Mouse (Mus musculus) bone marrow, adult 2 months (tissue): Measurements from ENCODE around the gene Irf2. TPM values are rescaled to one million over a fixed set of nuclear protein-coding genes. Genes with fewer than 3 reads are reported as not detected.
A peak's percentile ranks its signal among the peaks of the same experiment; 100 is the strongest.

ENCODE experiments used
- H3K27ac ChIP-seq: fragments of 200-500 bp; 2 replicates; pipeline ENCODE4 v1.5.1; 2012; ENCODE audit warnings: low read depth, mild to moderate bottlenecking, control low read depth, inconsistent platforms, low read length; ENCODE audit not compliant: control insufficient read depth, poor library complexity, insufficient read depth
- H3K4me1 ChIP-seq: fragments of 200-500 bp; 2 replicates; pipeline ENCODE4 v1.6.1; 2011; ENCODE audit warnings: low read length; ENCODE audit not compliant: control insufficient read depth, insufficient read depth
- H3K4me3 ChIP-seq: fragments of 200-500 bp; replicated peaks from 2 replicates; pipeline ENCODE3; 2011; ENCODE audit warnings: mild to moderate bottlenecking, low read depth, low read length, control low read depth; ENCODE audit not compliant: control insufficient read depth
- CTCF ChIP-seq: fragments of 200-500 bp; IDR thresholded peaks from 2 replicates; pipeline ENCODE4 v1.5.1; 2011; ENCODE audit warnings: low read length, control low read depth; ENCODE audit not compliant: control insufficient read depth, insufficient read depth
- POLR2A ChIP-seq: fragments of 200-500 bp; IDR thresholded peaks from 2 replicates; pipeline ENCODE4 v1.6.1; 2011; ENCODE audit warnings: low read depth, mild to moderate bottlenecking, control low read depth, low read length, borderline replicate concordance; ENCODE audit not compliant: control insufficient read depth
- WGBS: fragments of 180-500 bp; shearing (Covaris S2); methylation state at CpG from one replicate; pipeline ENCODE4 v1.1.7; 2018; 5-methylcytosine and 5-hydroxymethylcytosine counted together
- polyA plus RNA-seq: library from polyadenylated mRNA; stranded (reverse); fragments of >200 nt; gene quantifications from 2 replicates; pipeline ENCODE4 v1.2.4, GENCODE M21; 2011; ENCODE audit warnings: low replicate concordance; ENCODE audit not compliant: missing spikeins, insufficient read depth, insufficient read length

The Irf2 gene
- polyA plus RNA-seq, 1 experiment = 63.2 TPM

GRCm38 (mm10) chr8:46741991-46742690 is 2.6 kb downstream of the Irf2 start:
- peak overlapping the region; percentile 99 for H3K4me3 ChIP-seq
- TF ChIP-seq CTCF (no peak), POLR2A (no peak)
- WGBS = 17% methylated on average over 8 of the region's 8 CpGs
- peaks cover 2% of the 10 kb centered on the region; the same call in 1 of the 2 replicates for H3K4me1 ChIP-seq
- no peak overlapping the region; the same call in 1 of the 2 replicates for H3K27ac ChIP-seq

- H3K4me3 ChIP-seq = no peak overlapping the region
- peaks cover 2% of the 10 kb centered on the region; the same call in 1 of the 2 replicates for H3K4me1 ChIP-seq
- H3K27ac ChIP-seq = no peak overlapping the region
- WGBS = 32% methylated on average over 5 of the region's 5 CpGs
- no peak for TF ChIP-seq POLR2A
- TF ChIP-seq CTCF = no peak
Measured at GRCm38 (mm10) chr8:46742691-46743082, 3.2 kb downstream of the Irf2 start.

GRCm38 (mm10) chr8:46745464-46745863 is 5.9 kb downstream of the Irf2 start:
- Histone ChIP-seq H3K4me3 (no peak overlapping the region), H3K27ac (no peak overlapping the region), H3K4me1 (no peaks in the 10 kb centered on the region; the same call in 1 of the 2 replicates)
- 28% methylated on average over 1 of the region's 1 CpGs for WGBS
- no peak for TF ChIP-seq POLR2A
- no peak for TF ChIP-seq CTCF

GRCm38 (mm10) chr8:46747311-46747980 is 7.9 kb downstream of the Irf2 start:
- H3K4me3 ChIP-seq = no peak overlapping the region
- no peak for TF ChIP-seq POLR2A
- TF ChIP-seq CTCF = no peak
- H3K4me1 ChIP-seq = peaks cover 1% of the 10 kb centered on the region
- H3K27ac ChIP-seq = no peak overlapping the region
- 50% methylated on average over 4 of the region's 4 CpGs for WGBS

- TF ChIP-seq CTCF = no peak
- TF ChIP-seq POLR2A = no peak
- Histone ChIP-seq H3K4me3 (no peak overlapping the region), H3K27ac (no peak overlapping the region), H3K4me1 (peaks cover 1% of the 10 kb centered on the region)
- 89% methylated on average over 5 of the region's 5 CpGs for WGBS
Measured at GRCm38 (mm10) chr8:46750000-46750399, 10.5 kb downstream of the Irf2 start.

GRCm38 (mm10) chr8:46750566-46750965 is 11.0 kb downstream of the Irf2 start:
- no peak for TF ChIP-seq POLR2A
- TF ChIP-seq CTCF = no peak
- Histone ChIP-seq H3K27ac (no peak overlapping the region), H3K4me3 (no peak overlapping the region), H3K4me1 (peaks cover 1% of the 10 kb centered on the region)
- 88% methylated on average over 8 of the region's 8 CpGs for WGBS

- no peak overlapping the region for H3K4me3 ChIP-seq
- no peak overlapping the region for H3K27ac ChIP-seq
- WGBS = 82% methylated on average over 4 of the region's 4 CpGs
- no peak for TF ChIP-seq POLR2A
- peaks cover 1% of the 10 kb centered on the region for H3K4me1 ChIP-seq
Measured at GRCm38 (mm10) chr8:46751151-46751550, 11.6 kb downstream of the Irf2 start.

DNA sequence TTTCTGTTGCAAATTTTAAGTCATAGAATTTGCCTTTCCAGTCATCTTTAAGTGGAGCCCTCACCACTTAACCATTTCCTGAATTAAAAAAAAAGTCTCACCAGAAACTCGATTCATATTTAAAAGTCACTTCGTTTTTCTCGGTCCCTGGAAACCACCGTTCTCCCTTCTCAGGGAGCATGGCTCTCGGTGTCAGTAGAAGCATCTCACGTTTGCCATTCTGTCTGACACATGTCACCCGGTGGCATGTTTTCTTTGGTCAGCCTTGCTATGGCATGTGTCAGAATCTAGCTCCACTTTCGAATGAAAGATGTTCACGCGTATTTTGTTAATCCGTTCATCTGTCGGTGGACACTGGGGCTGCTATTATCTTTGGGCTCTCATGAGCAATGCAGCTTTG is 13.5 kb downstream of the Irf2 start:
- TF ChIP-seq CTCF (no peak), POLR2A (no peak)
- H3K4me1 ChIP-seq = peaks cover 2% of the 10 kb centered on the region
- 45% methylated on average over 12 of the region's 12 CpGs for WGBS

More for the DNA sequence above, 13.5 kb downstream of the Irf2 start:
- no peak overlapping the region for H3K4me3 ChIP-seq
- no peak overlapping the region for H3K27ac ChIP-seq
